Mouse (Mus musculus) heart, embryonic 15.5 days (tissue): ENCODE results near the gene Henmt1. TPM values are rescaled to one million over a fixed set of nuclear protein-coding genes. Genes with fewer than 3 reads are reported as not detected.

ENCODE experiments used
- ATAC-seq: fragments of 200-750 bp; cut with Nextera tagmentation; replicated peaks from 2 replicates; pipeline ENCODE4 v1.8.0; 2017; ENCODE audit warnings: low read depth, moderate TSS enrichment; ENCODE audit not compliant: insufficient number of reproducible peaks, insufficient read depth, low FRiP score
- H3K27ac ChIP-seq: fragments of 300-500 bp; sonication (generic); 2 replicates; pipeline ENCODE4 v1.5.1; 2015; ENCODE audit warnings: mild to moderate bottlenecking, inconsistent platforms
- H3K27me3 ChIP-seq: fragments of 300-500 bp; sonication (generic); 2 replicates; pipeline ENCODE4 v1.6.1; 2015; ENCODE audit warnings: inconsistent platforms
- H3K36me3 ChIP-seq: fragments of 300-500 bp; sonication (generic); 2 replicates; pipeline ENCODE4 v1.6.1; 2015; ENCODE audit warnings: mild to moderate bottlenecking, inconsistent platforms
- H3K4me1 ChIP-seq: fragments of 300-500 bp; sonication (generic); replicated peaks from 2 replicates; pipeline ENCODE4 v1.6.1; 2015; ENCODE audit warnings: inconsistent platforms
- H3K4me2 ChIP-seq: fragments of 300-500 bp; sonication (generic); 2 replicates; pipeline ENCODE4 v1.6.1; 2015; ENCODE audit warnings: inconsistent platforms, mild to moderate bottlenecking, moderate library complexity
- H3K4me3 ChIP-seq: fragments of 300-500 bp; sonication (generic); 2 replicates; pipeline ENCODE4 v1.5.1; 2015; ENCODE audit warnings: mild to moderate bottlenecking, inconsistent platforms
- H3K9ac ChIP-seq: fragments of 300-500 bp; sonication (generic); 2 replicates; pipeline ENCODE4 v1.6.1; 2015; ENCODE audit warnings: mild to moderate bottlenecking, inconsistent platforms
- H3K9me3 ChIP-seq: fragments of 300-500 bp; sonication (generic); replicated peaks from 2 replicates; pipeline ENCODE4 v1.6.1; 2016; ENCODE audit warnings: inconsistent platforms
- WGBS: fragments of 180-500 bp; shearing (Covaris S2); methylation state at CpG from one replicate; pipeline ENCODE4 v1.1.7; 2015; ENCODE audit warnings: mixed read lengths; 5-methylcytosine and 5-hydroxymethylcytosine counted together
- polyA plus RNA-seq: library from polyadenylated mRNA; unstranded; fragments of >200 nt; fragmentation: Nextera tagmentation; extraction: Ambion mirVana; gene quantifications from 2 replicates; pipeline ENCODE4 v1.2.1, GENCODE M21; 2015

Henmt1 gene
- polyA plus RNA-seq: 0.25 TPM in 1 of 2 replicates, not detected in the other

- H3K9me3 ChIP-seq: no peaks in the 10 kb centered on the region
- H3K4me2 ChIP-seq: peak within 1 kb of the TSS; percentile 74
- H3K4me3 ChIP-seq: peak within 1 kb of the TSS; percentile 36
- H3K4me1 ChIP-seq: peaks cover 5% of the 10 kb centered on the region; the same call in 1 of the 2 replicates
- H3K36me3 ChIP-seq: no peaks in the 10 kb centered on the region
- H3K27ac ChIP-seq: no peak within 1 kb of the TSS
- no peak within 1 kb of the TSS for H3K9ac ChIP-seq
- ATAC-seq: no peak
- peaks cover 3% of the 10 kb centered on the region; the same call in 1 of the 2 replicates for H3K27me3 ChIP-seq
- WGBS: 72% methylated on average over 5 of the region's 5 CpGs
Observed at GRCm38 (mm10) chr3:108939573-108939972, at the start of gene Henmt1. Henmt1 (plus strand) TSS chr3:108939873.

- no peak for ATAC-seq
- no peaks in the 10 kb centered on the region for H3K27me3 ChIP-seq
- H3K4me2 ChIP-seq: no peak within 1 kb of the TSS
- H3K4me3 ChIP-seq: no peak within 1 kb of the TSS
- H3K9me3 ChIP-seq: no peaks in the 10 kb centered on the region
- no peak within 1 kb of the TSS for H3K27ac ChIP-seq
- 92% methylated on average over 1 of the region's 1 CpGs for WGBS
- H3K36me3 ChIP-seq: no peaks in the 10 kb centered on the region
- no peak within 1 kb of the TSS for H3K9ac ChIP-seq
- H3K4me1 ChIP-seq: peaks cover 16% of the 10 kb centered on the region
Observed at GRCm38 (mm10) chr3:108889908-108890307, 49.8 kb upstream of the Henmt1 start, which contains the start of gene Fndc7. Fndc7 (minus strand) TSS chr3:108890008.

GRCm38 (mm10) chr3:108892080-108892479, 47.6 kb upstream of the Henmt1 start:
- Histone ChIP-seq H3K27ac (no peak overlapping the region), H3K36me3 (no peaks in the 10 kb centered on the region), H3K4me1 (no peaks in the 10 kb centered on the region), H3K9ac (no peak overlapping the region), H3K4me2 (no peak overlapping the region), H3K4me3 (no peak overlapping the region), H3K27me3 (no peaks in the 10 kb centered on the region), H3K9me3 (no peaks in the 10 kb centered on the region)
- no peak for ATAC-seq
- 71% methylated on average over 1 of the region's 1 CpGs for WGBS

DNA sequence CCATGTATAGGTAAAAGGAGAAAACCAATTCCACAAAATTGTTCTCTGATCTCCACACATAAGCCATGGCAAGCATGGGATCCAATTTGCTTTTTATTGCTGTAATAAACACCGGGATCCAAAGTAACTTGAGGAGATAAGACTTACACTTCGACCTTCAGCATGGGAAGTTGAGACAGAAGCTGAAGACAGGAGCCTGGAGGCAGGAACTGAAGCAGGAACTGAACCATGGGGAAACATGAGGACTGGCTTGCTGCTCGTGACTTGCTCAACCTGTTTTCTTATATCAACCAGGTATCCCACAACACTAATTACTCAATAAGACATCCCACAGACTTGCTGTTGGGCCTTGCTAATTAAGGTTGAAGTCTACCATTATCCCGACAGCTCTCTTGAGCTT, 46.8 kb upstream of the Henmt1 start:
- Histone ChIP-seq H3K27ac (no peak overlapping the region), H3K4me3 (no peak overlapping the region), H3K27me3 (no peaks in the 10 kb centered on the region), H3K36me3 (no peaks in the 10 kb centered on the region), H3K9me3 (no peaks in the 10 kb centered on the region), H3K4me1 (no peaks in the 10 kb centered on the region), H3K4me2 (no peak overlapping the region), H3K9ac (no peak overlapping the region)
- 57% methylated on average over 4 of the region's 4 CpGs for WGBS
- ATAC-seq: no peak

DNA sequence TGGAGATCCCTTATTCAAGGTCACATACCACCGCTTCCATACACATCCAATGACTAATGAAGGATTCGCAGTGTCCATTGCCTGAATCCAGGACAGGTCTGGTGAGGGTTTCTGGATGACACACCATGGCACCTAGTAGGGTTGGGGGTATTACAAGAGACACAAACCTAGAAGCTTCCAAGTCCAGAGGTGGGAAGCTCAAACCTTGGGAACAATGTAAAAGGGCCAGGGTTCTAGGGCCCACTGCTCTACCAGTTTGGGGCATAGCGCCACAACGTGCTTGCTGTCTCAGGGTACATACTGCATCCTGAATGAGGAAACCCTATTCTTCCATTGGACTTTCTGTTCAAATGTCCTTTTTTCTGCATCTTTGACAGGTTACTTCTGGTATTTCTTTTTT, 41.0 kb upstream of the Henmt1 start:
- H3K27ac ChIP-seq: no peak overlapping the region
- no peak for ATAC-seq
- H3K4me3 ChIP-seq: no peak overlapping the region
- no peak overlapping the region for H3K4me2 ChIP-seq
- 92% methylated on average over 4 of the region's 4 CpGs for WGBS
- no peaks in the 10 kb centered on the region for H3K9me3 ChIP-seq
- no peak overlapping the region for H3K9ac ChIP-seq
- no peaks in the 10 kb centered on the region for H3K4me1 ChIP-seq
- H3K27me3 ChIP-seq: no peaks in the 10 kb centered on the region
- H3K36me3 ChIP-seq: peaks cover 19% of the 10 kb centered on the region

DNA sequence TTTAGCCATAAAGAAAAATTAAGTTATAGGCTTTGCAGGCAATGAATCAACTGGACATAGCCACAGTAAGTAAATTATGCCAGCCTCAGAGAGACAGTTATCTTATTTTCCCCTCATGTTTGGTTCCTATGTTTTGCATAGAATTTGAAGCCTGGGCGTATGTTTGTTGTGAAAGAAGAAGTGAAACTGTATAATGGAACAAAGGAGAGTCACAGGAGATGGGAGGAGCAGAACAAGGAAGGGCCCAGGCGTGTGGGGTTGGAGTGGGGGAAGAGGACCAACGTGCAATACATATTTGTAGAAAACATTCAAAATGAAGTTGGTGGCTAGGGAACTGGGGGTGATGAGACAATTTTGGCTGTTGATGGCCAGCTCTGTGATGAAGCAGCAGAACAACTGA, 39.5 kb upstream of the Henmt1 start:
- Histone ChIP-seq H3K36me3 (peaks cover 34% of the 10 kb centered on the region), H3K4me2 (no peak overlapping the region), H3K9me3 (no peaks in the 10 kb centered on the region), H3K4me1 (no peaks in the 10 kb centered on the region), H3K27ac (no peak overlapping the region), H3K27me3 (no peaks in the 10 kb centered on the region), H3K9ac (no peak overlapping the region), H3K4me3 (no peak overlapping the region)
- 80% methylated on average over 3 of the region's 3 CpGs for WGBS
- ATAC-seq: no peak

- WGBS: 67% methylated on average over 5 of the region's 5 CpGs
- H3K9ac ChIP-seq: no peak overlapping the region
- H3K27ac ChIP-seq: no peak overlapping the region
- no peaks in the 10 kb centered on the region for H3K4me1 ChIP-seq
- no peaks in the 10 kb centered on the region for H3K9me3 ChIP-seq
- ATAC-seq: no peak
- no peak overlapping the region for H3K4me3 ChIP-seq
- peaks cover 38% of the 10 kb centered on the region for H3K36me3 ChIP-seq
- no peak overlapping the region for H3K4me2 ChIP-seq
- H3K27me3 ChIP-seq: no peaks in the 10 kb centered on the region
Observed at GRCm38 (mm10) chr3:108900681-108901080, 39.0 kb upstream of the Henmt1 start.

DNA sequence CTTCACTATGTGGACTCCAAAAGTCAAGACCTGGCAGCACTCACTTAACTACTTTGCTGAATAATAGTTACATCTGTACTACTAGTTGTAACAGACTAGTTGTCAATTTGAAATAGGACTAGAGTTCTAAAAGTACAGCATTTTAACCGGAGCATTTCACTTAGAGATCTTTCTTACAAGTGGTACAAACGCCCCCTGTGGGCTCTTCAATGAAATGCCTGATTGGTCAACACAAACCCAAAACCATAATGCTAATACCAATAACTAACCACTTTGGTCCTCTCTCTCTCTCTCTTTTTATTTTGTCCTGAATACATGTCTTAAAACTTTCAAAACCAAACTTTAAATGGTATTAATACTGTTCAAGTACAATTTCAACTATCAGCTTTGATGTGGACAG, 37.6 kb upstream of the Henmt1 start:
- no peak for ATAC-seq
- WGBS: 46% methylated on average over 2 of the region's 2 CpGs
- Histone ChIP-seq H3K4me2 (no peak overlapping the region), H3K4me3 (no peak overlapping the region), H3K27ac (no peak overlapping the region), H3K36me3 (peaks cover 48% of the 10 kb centered on the region), H3K9ac (no peak overlapping the region), H3K9me3 (no peaks in the 10 kb centered on the region), H3K4me1 (no peaks in the 10 kb centered on the region), H3K27me3 (no peaks in the 10 kb centered on the region)

- WGBS: 90% methylated on average over 6 of the region's 6 CpGs
- Histone ChIP-seq H3K36me3 (peaks cover 57% of the 10 kb centered on the region), H3K9ac (no peak overlapping the region), H3K4me3 (no peak overlapping the region), H3K27ac (no peak overlapping the region), H3K9me3 (no peaks in the 10 kb centered on the region), H3K27me3 (no peaks in the 10 kb centered on the region), H3K4me2 (no peak overlapping the region), H3K4me1 (no peaks in the 10 kb centered on the region)
- no peak for ATAC-seq
Observed at GRCm38 (mm10) chr3:108902934-108903333, 36.7 kb upstream of the Henmt1 start.

DNA sequence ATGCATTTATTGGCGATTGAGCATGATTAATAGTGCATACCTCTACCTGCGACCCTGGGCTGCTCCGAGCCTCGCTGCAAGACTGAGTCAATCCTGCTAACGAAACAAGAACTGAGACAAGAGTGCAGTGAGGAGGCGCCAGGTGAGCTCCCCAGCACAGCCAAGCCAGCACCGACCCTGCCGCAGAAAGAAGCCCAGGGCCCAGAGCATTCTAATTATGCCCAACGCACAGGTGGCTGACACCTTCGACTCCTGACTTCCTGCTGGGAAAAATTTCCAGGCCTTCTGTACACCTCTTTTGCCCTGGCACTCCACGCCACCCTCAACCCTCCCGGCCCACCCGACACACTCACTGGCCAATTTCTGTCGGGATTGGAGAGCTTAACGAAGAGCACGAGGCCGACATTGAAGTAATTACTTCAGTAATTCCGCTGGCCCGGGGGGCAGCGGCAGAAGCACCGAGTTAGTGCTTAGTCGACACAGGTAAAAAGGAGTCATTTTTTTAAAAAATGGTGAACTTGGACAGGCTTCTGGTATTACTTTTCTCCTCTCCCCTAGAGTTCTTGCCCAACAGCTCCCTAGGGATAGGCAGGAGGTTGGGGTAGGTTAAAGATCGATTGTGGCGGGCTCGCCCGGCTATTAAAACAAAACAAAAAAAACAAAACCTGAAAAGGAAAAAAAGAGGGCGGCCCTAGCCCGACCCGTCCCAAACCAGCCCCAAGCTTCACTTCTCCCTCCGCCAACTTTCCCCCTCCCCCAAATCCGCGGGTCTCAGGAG, 29.2 kb upstream of the Henmt1 start:
- peak overlapping the region; percentile 93 for H3K4me2 ChIP-seq
- peak overlapping the region; percentile 92 for H3K9ac ChIP-seq
- no peaks in the 10 kb centered on the region for H3K9me3 ChIP-seq
- peaks cover 24% of the 10 kb centered on the region for H3K36me3 ChIP-seq
- WGBS: under 1% methylated on average over 31 of the region's 32 CpGs
- ATAC-seq: no peak
- H3K4me1 ChIP-seq: peaks cover 13% of the 10 kb centered on the region
- H3K27ac ChIP-seq: peak overlapping the region; percentile 99
- H3K4me3 ChIP-seq: peak overlapping the region; percentile 76
- H3K27me3 ChIP-seq: no peaks in the 10 kb centered on the region

- H3K36me3 ChIP-seq: peaks cover 19% of the 10 kb centered on the region
- H3K27me3 ChIP-seq: no peaks in the 10 kb centered on the region
- peak; percentile 85 for ATAC-seq
- H3K4me1 ChIP-seq: peaks cover 13% of the 10 kb centered on the region
- peak overlapping the region; percentile 93 for H3K4me2 ChIP-seq
- WGBS: under 1% methylated on average over 41 of the region's 44 CpGs
- H3K4me3 ChIP-seq: peak overlapping the region; percentile 76
- H3K9ac ChIP-seq: peak overlapping the region; percentile 92
- H3K9me3 ChIP-seq: no peaks in the 10 kb centered on the region
- H3K27ac ChIP-seq: peak overlapping the region; percentile 99
Observed at GRCm38 (mm10) chr3:108911081-108911547, 28.6 kb upstream of the Henmt1 start.
